Mouse (Mus musculus) embryonic fibroblast, embryonic 13.5 days (primary cell): ENCODE measurements around the gene E330021D16Rik.

Experiments used
- CTCF ChIP-seq: IDR thresholded peaks from 2 replicates; pipeline ENCODE4 v1.5.1; 2011; ENCODE audit warnings: mild to moderate bottlenecking, control low read depth, low read length, moderate library complexity, borderline replicate concordance; ENCODE audit not compliant: insufficient read depth
- POLR2A ChIP-seq: IDR thresholded peaks from 2 replicates; pipeline ENCODE4 v1.6.1; 2011; ENCODE audit warnings: low read depth, mild to moderate bottlenecking, control low read depth, low read length, moderate library complexity

- TF ChIP-seq POLR2A (no peak), CTCF (peak; percentile 83; the same call in 1 of the 2 replicates)
These were observed 6.9 kb upstream of the E330021D16Rik start for GRCm38 (mm10) chr6:136422084-136422853.
